Mouse (Mus musculus): Measurements from ENCODE around the gene Esrra.

The Esrra gene

DNA sequence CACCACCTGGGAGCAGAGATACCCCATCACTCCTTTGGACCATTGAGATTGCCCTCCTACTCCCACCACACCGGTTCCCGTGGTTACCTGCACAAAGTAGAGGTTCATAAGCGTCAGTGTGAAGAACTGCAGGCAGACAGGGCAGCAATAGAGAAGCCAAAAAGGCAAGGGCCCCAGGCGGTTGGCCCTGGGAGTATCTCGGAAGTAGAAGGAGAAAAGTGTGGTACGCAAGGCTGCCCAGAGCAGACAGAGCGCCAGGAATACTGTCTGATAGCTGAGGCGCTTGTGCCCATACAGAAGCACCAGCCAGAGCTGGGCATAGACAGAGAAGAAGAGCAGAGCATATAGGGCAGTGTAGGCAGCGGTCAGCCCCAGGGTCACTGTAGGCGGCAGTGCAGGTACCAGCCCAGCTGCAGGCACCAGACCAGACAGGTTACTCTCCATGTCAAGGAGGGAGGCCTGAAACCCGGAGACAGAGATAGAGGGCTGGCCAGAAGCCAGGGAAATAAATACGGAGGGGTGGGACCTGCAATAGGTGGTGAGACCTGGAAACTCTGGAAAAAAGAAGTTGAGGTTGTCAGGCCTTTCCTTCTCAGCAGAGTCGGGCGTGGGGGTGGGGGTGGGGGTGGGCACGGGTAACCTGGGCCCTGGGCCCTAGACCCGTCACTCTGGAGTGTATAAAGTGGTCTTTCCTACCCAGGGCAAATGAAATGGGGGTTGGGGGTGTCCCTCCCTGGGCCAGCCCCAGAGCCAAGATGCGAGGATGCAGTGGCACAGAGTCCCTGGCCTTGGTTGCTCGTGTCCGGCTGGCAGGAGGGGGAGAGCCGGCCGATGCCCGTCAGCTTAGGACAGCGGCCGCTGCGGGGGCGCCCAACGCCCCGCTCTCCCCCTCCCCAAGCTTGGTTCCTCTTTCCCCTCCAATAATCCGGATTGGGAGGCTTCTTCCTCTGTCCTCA lies 19.1 kb upstream of the Esrra start:
- peak in 1 of 2 experiments; percentile 30 for DNase-seq

DNA sequence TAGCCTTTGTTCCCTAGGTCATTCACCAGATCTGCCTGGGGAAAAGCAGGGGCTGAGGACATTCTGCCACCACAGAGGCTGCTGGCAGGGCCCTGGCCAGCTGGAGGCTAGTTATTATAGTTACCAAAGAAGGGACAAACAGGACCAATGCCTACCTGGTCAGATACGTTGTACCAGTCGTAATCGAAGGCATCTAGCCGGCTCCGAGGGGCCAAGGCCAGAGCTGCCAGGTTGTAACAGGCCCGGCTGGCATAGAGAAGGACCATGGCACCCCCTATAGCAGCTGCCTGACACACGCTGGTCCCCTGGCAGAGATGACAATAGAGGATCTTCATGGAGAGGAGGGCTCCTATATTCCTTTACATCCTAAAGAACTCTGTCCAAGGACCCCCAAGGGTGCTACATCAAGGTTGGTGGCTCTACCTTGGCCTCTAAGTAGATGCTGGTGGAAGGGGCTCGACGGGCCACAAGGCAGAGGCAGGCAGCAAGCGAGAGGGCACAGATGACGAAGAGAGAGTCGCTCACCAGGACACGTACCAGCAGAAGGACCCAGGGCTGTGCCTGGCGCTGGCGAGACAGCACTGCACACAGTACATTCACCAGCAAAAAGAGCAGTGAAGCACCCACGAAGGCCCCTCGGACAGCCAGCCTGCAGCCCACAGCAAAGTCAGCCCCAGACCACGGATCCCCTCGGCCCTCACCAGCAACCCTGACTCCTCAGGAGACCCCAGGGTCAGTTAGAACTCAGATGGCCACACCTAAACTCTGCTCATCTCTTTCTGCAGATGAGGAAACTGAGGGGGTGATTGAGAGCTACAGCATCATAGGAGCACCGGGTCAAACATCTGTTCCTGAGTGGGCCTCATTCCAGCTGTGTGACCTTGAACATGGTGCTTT lies 17.7 kb upstream of the Esrra start:
- peak in 1 of 2 experiments; percentile 22 for DNase-seq

DNA sequence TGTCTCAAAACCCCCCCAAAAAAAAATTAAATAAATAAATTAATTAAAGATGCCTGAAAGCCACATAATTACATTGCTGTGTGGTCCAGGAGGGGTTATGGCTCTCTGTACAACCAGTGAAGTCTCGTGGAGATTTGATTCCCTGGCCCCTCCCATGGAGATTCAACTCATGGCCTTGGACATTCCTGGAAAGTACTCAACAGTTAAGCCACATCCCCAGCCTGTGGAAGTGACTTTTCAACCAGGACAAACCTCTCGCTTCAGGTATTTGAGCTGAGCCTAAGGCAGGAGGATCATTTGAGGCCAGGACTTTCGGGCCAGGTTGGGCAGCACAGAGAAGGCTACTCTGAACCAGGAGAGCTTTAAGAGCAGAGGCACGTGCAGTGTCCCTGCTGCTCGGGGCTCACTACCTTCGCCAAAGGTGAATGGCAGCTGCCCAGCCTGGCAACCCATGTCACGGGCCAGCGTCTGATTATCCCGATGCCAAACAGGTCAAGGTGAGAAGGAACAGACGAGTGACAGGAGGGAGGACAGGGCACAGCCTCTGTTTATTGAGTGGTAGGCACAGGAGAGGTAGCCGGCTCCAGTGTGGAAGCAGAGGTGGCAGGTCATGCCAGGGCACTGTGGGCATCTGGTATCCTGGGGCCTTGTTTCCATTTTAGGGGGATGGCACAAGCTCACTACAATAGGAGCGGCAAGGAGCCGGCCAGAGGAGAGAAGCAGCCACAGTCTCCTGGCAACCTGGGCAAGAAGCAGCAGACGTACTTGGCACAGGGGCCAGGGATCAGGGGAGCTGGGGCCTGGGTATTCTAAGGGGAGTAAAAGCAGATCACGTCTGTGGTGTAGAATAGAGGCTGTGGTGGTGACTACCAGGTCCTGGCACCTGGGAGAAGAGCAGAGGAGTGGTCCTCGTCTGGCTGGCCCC lies 16.2 kb upstream of the Esrra start:
- no peak for DNase-seq

DNA sequence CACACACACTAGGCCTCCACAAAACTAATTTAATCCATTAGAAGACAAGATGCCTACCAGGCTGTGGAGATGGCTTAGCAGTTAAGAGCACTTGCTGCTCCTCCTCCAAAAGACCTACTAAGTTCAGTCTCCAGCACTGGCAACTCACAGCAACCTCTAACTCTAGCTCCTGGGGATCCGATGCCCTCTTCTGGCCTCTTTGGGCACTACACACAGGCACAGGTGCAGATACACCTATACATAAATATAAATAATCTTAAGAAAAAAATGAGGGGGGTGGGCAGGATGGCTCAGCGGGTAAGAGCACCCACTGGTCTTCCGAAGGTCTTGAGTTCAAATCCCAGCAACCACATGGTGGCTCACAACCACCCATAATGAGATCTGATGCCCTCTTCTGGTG lies 14.7 kb upstream of the Esrra start:
- DNase-seq, result peak; percentile 26 to 47

DNA sequence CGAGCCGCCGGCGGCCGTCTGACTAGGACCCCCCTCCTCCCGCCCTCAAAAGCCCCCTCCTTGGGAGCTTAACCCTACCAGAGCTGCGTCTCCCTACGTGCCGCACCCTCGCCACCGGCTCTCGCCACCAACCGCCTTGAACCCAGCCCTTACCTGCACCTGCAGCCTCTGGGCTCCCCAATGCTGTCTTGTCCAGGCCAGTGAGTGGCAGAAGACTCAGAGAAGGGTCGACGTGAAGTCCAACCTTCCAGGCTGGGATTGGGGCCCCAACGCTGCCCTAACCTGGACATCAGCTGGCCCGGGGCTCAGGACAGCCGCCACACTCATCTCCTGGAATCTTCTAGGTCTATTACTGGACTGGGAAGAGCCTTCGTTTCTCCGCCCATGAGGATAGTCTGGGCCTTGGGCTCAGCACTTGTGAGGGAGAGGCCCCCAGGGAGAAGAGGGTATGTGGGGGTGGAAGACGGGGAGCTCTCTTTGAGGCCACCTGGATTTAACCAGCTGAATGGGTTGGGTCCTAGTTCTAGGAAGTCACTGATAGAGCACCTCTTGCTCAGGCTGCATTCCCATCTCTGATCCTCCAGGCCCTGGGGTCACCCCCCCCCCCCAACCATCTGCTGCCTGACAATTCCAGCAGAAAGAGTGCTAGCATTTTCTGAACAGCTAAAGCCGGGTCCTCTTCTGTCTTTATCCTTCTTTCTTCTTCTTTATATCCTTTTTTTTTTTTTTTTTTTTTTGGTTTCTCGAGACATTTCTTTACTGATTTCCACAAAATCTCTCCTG lies 12.8 kb upstream of the Esrra start, which contains the start of gene Kcnk4:
Gene Kcnk4, minus strand, starts transcription at position 321 of the 783 bp plus-strand sequence.
- DNase-seq, result no peak

DNA sequence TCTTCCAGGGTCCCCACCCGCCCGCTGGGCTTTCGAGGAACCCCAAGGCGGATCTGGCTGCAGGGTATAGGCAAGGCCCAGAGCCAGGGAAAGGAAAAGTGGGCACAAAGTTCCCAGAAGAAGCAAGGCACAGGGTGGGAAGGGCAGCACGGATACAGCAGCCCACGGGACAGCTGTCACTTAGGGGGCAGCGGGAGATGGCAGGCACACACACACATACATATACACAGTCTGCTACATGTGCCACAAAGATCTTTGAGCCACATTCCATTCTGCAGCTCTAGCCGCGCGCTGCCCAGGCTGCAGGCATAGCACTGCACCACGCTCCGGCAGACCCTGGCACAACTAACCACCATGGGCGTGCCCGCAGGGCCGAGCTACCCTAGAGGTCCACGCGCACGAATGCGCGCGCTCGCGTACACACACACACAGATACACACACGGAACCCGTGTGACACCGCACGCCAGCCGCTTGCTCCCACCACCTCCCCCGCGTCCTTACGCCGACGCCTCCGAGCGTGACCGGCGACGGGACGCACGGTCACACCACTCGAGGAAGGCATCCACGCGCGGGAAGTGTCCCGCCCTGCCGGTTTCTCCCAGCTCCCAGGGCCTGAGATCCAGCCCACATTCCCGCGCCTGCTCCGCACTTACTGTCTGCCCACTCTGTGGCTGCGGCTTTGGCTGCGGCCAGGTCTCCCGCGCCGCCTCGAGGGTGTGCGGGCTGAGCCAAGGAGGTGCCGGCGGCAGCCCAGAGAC lies 12.0 kb upstream of the Esrra start:
- peak in 1 of 2 experiments; percentile 45 for DNase-seq

DNA sequence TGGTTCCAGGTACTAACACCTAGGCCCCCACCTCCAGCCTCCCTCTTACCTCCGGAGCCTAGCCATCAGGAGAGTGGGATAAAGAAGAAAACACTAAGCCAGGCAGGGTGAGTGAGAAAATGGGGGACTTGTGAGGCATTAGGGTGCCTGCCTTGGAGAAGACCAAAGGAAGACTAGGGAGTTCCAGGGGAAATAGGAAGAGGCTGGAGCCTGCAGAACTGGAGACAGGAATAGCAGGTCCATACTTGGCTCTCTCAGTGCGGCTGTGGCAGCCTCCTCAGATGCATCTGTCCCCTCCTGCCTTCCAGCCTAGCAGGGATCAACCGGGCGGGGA lies 11.5 kb upstream of the Esrra start:
- no peak for DNase-seq

DNA sequence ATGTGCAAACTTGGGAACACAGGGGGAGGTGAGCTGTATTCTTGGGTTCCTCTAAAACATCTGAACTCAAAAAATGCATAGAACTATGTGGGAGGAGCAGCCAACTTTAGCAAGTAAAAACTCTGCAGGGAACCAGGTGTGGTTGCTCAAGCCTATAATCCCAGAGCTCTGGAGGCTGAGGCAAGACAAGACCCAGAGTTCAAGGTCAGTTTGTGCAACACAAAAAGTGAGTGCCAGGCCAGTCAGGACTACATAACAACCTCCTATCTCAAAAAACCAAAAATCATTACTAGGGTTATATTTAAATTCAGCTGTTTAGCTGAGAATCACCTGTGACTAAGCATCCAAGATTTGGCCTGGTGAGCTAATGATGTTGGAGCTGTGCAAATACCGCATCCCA lies 10.4 kb upstream of the Esrra start:
- no peak for DNase-seq

DNA sequence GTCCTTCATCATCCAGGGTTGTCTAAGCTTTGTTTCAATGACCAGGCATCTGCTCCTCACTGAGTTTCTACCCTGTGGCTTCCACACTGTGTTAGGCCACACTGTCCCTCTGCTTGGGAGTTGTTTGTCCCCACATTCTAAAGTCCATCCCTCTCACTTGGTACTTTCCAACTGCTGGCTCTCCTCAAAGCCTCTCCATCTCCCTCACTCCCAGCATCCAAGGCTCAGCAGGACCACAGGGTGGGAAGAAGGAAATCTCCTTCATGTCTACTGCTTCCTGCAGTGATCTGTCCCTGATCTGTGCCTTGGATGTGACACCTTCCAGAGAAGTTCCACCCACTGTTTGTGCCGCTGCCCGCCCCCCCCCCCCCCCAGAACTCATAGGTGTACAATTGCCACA lies 9.4 kb upstream of the Esrra start:
- DNase-seq, result no peak

DNA sequence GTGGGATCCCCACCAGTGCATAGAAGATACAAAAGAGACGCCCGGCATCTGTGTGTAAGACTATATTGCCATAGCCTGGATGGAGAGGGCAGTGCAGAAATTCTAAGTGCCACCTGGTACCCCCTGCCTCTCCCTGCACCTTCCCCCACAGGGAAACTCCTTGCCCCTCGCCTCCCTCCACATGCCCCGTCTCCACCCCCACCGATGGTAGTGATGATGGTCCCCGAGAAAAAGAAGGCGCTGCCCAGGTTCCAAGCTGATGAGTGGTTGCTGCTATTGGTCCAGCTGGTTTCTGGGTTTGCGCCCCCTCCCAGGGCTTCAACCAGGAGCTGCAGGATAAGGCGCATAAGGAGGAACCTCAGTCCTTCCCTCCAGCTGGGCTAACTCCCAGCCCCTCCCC lies 6.5 kb upstream of the Esrra start:
- DNase-seq, result no peak

DNA sequence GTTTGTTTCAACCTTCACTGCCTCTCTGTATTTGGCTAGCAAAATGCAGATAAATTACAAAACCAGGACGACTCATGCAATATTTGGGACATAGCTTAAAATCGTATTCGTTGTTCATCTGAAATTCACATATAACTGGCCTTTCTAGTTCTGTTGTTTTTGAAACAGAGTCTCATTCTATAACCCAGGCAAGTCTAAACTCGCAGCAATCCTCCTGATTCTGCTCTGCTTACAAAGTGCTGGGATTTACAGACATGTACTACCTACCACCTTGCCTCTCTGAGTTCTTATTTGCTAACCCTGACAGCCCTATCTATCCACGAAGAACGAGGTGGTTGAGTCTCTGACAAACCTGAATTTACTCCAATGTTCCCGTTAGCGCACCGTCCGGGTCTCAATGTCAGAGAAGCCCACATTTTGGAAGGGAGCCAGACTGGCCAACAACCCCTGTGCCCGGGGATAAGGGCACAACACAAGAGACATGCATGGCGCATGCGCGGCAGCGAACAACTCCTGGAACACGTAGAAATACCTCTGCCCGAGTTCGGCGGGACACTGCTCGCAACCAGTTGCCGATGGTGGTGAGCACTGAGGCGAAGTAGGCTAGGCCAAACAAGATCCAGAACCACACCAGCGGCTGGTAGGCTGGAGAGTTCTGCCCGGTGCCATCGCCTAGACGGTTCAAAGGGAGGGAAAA lies 5.1 kb upstream of the Esrra start:
- peak; percentile 32 to 50 for DNase-seq

DNA sequence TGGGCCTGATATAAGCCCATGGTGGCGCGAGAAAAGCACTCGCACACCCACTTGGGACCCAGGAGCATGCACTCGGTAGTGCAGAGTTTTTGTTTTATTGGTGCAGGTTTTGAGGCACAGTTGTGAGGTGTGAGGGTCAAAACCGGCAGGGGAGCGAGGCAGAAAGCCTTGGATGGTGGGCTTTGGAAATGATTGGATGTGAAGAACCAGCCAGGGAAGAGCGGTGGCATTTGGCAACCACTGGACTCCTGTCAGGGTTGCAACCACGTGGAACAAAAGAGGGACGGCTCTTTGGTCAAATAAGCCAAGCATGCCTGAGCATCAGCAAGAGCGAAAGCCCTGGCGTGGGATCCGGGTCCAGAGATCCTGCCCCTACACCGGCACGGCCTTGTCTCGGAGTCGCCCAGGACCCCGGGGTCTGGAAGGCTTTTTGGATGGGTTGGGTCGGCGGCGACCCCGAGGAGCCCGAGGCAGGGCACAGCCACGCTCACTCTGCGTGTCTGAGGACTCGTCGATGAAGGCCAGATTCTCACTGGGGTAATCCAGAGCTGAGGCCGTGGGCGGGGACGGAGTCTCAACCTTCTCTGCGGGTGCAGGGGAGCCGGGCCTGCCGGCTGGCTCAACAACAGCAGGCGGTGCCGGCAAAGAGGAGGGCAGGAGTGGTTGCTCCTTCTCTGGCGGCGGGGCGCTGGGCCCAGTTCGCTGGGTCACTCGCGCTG lies 4.2 kb upstream of the Esrra start:
- DNase-seq, result peak in 1 of 2 experiments; percentile 27

DNA sequence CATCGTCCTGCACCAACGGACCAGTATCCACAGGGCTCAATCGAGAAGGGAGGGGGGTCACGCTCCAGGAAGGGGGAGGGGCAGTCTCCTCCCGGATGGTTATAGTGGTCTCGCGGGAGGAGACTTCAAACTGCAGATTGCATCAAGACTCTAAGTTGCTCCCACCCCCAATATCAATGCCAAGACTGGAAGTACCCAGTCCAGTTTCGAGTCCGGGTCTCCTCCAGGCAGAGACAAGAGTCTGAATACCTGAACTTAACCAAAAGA lies 3.6 kb upstream of the Esrra start, which contains the start of gene Catsperz:
Gene Catsperz, minus strand, starts transcription at position 74 of the 267 bp plus-strand sequence.
- peak in 1 of 2 experiments; percentile 29 for DNase-seq

DNA sequence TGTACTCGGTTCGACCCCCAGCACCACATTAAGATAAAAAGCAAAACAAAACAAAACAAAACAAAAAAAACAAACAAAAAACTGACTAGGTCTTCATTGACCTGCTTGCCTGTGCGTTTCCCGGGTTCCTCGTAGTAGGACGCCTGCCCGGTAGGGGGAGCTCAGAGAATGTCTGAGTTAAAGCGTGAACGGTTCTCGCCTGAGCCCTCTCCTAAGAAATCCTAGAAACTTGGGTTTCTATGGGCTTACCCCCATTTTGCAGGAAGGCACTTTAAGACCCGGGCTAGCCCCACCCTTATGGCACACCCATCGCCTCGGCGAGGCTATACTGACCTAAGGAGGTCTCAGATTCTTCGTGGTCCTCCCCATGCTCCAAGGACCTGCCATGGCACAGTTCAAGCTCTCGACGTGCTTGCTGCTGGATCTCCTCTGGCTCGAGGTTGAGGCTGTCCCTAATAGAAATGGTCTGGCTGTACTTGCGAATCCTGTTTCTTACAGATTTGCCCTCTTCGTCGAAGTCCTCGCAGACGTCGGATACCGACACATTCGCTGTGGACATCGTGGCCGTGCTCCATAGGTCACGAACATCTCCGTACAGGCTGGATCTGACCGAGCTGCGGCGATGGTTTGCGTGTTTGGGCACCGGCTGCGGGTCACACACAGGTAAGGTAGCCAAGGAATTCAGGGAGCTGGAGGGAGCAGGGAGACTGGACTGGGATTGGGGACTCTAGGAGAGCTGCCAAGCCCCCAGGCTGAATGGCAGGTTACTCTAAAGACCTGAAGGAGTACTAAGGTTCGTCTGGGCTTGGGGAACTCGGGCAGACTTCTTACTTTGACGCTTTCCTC lies 3.1 kb upstream of the Esrra start:
- DNase-seq, result peak; percentile 79 to 89

DNA sequence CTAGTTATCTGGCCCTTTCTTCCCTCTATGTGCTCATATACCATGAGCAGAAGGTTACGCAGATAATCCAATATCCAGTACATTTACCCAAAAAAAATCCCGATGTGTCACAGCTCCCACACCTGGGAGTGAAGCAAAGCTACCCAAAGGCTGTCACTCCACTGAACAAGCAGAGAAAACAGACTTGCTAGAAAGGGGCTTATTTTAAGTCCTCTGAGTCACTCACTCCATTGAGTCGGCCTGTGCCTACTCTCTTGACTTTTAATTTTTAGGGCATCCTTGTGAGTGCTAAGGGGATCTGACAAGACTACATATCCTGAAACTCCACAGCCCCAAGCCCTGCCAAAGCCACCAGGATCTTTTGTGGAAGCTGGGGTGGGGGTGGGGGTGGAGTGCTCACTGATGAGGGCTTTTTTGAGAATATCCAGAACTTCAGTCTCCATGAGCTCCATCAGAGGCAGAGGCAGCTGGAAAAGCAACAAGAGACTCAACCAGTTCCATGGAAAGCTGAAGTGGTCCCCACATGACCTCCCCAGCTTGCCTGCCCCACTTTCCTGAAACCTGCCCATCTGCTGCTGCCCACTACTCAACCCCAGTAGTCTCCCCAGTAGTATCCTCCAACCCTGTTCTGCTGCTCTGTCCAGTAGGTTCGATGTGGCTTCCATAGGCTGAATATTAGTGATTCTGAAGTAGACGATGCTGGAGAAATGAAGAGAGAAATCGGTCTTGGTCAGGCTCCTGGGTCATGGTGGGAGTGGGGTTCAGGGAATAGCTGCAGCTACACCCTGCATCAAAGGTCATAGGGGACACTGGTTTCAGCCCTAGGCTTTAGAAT lies 1.5 kb upstream of the Esrra start:
- no peak for DNase-seq

DNA sequence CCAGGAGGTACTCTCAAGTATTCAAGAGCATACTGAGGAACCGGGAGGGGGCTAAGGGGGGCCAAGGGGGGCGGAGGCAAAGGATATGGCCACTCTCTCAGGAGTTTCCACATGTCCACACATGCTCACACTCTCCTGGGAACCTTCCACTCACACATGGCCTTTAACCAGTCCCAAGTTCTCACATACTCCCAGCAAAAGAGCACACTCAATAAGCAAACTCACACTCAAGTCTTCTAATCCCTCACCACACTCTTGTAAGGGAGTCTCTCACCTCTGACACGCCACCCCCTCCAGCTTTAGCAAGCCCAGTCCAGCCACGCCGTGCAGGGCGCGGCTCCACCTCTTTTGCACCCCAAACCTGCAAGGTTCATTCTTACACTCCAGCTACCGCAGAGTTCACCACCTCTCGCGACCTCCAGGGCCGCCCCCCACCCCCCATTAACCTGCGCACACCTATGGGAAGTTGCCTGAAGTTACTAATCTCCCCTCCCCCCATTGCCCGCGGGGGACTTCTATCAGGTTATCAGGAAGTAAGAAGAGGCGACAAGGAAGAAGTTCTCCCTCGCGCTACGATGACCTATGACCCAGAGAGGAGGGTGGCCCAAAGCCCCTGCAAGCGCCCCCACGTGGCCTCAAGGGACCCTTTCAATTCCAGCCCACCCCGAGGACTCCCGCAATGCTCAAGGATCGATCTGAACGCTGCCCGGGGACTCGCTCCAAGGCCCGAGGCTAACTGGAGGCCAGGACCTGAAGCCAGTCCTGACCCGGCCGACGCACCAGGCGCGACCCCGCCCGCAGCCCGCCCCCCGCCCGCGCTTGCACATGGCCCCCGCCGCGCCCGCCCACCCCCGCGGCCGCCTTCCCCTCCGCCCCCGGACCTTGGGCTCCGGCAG lies 624 bp downstream of the Esrra start:
- DNase-seq, result peak in 1 of 2 experiments; percentile 65

Measured in lung, postnatal 4 days (tissue).